Mouse (Mus musculus) liver, adult 2 months (tissue): Measurements from ENCODE around the gene Dnaaf5. TPM values are rescaled to one million over a fixed set of nuclear protein-coding genes. Genes with fewer than 3 reads are reported as not detected.

Experiments
- DNase-seq: peaks from one replicate; pipeline ENCODE4 v3.0.0-alpha.2; 2011; ENCODE audit warnings: low read depth, low spot score; ENCODE audit errors: extremely low read depth
- H3K27ac ChIP-seq: fragments of 200-500 bp; replicated peaks from 2 replicates; pipeline ENCODE4 v1.5.1; 2012; ENCODE audit warnings: low read depth, mild to moderate bottlenecking, control low read depth, inconsistent platforms, low read length; ENCODE audit not compliant: insufficient read depth
- H3K27me3 ChIP-seq: fragments of 200-500 bp; 2 replicates; pipeline ENCODE4 v1.6.1; 2012; ENCODE audit warnings: mild to moderate bottlenecking, moderate library complexity, low read length, inconsistent platforms; ENCODE audit not compliant: control insufficient read depth, insufficient read depth
- H3K36me3 ChIP-seq: fragments of 200-500 bp; 2 replicates; pipeline ENCODE4 v1.6.1; 2012; ENCODE audit warnings: low read length, inconsistent platforms; ENCODE audit not compliant: control insufficient read depth, insufficient read depth
- H3K4me1 ChIP-seq: fragments of 200-500 bp; 2 replicates; pipeline ENCODE4 v1.6.1; 2011; ENCODE audit warnings: low read length; ENCODE audit not compliant: control insufficient read depth, insufficient read depth
- H3K4me3 ChIP-seq: fragments of 200-500 bp; 2 replicates; pipeline ENCODE4 v1.5.1; 2011; ENCODE audit warnings: low read depth, mild to moderate bottlenecking, control low read depth, low read length, moderate library complexity; ENCODE audit not compliant: insufficient read depth
- H3K79me2 ChIP-seq: fragments of 200-500 bp; 2 replicates; pipeline ENCODE4 v1.6.1; 2012; ENCODE audit warnings: inconsistent platforms, mild to moderate bottlenecking, low read length, moderate library complexity; ENCODE audit not compliant: control insufficient read depth, insufficient read depth
- H3K9ac ChIP-seq: fragments of 200-500 bp; 2 replicates; pipeline ENCODE4 v1.6.1; 2012; ENCODE audit warnings: low read depth, mild to moderate bottlenecking, control low read depth, inconsistent platforms, low read length
- CTCF ChIP-seq: fragments of 200-500 bp; IDR thresholded peaks from 2 replicates; pipeline ENCODE4 v1.5.1; 2011; ENCODE audit warnings: low read depth, low read length, control low read depth
- POLR2A ChIP-seq: fragments of 200-500 bp; IDR thresholded peaks from 2 replicates; pipeline ENCODE4 v1.6.1; 2011; ENCODE audit warnings: low read length, control low read depth; ENCODE audit not compliant: insufficient read depth; ENCODE audit errors: extremely low read depth
- WGBS: fragments of 180-500 bp; shearing (Covaris S2); methylation state at CpG from one replicate; pipeline ENCODE4 v1.1.7; 2018; 5-methylcytosine and 5-hydroxymethylcytosine counted together
- polyA plus RNA-seq: library from polyadenylated mRNA; depleted of rRNA; stranded (reverse); fragments of >200 nt; gene quantifications from 2 replicates; pipeline ENCODE4 v1.2.3, GENCODE M21; 2012
- total RNA-seq: library from RNA; depleted of rRNA; stranded (reverse); fragments of >200 nt; gene quantifications from 2 replicates; pipeline ENCODE4 v1.2.3, GENCODE M21; 2014

Dnaaf5 gene
- total and polyA plus RNA-seq, 2 experiments, result 2.7 to 8.1 TPM

DNA sequence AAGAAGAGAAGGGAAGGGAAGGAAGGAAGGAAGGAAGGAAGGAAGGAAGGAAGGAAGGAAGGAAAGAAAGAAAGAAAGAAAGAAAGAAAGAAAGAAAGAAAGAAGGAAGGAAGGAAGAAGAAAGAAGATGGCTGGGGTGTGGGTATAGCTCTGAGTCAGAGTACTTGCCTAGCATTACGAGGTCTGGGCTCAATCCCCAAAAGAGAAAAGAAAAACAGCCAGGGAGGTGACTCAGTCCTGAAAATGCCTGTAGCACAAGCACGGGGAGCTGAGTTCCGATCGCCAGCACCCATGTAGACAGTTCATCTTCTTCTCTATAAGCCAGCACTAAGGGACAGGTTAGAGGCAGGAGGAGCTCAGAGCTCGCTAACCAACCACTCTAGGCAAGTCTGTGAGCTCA is 39.7 kb downstream of the Dnaaf5 start:
- DNase-seq, result no peak
- 94% methylated on average over 5 of the region's 5 CpGs for WGBS
- Histone ChIP-seq H3K79me2 (no peaks in the 10 kb centered on the region), H3K27ac (no peak overlapping the region), H3K4me1 (no peaks in the 10 kb centered on the region), H3K27me3 (no peaks in the 10 kb centered on the region), H3K9ac (no peak overlapping the region), H3K4me3 (no peak overlapping the region), H3K36me3 (peaks cover 8% of the 10 kb centered on the region; the same call in 1 of the 2 replicates)
- TF ChIP-seq CTCF (no peak), POLR2A (no peak)

DNA sequence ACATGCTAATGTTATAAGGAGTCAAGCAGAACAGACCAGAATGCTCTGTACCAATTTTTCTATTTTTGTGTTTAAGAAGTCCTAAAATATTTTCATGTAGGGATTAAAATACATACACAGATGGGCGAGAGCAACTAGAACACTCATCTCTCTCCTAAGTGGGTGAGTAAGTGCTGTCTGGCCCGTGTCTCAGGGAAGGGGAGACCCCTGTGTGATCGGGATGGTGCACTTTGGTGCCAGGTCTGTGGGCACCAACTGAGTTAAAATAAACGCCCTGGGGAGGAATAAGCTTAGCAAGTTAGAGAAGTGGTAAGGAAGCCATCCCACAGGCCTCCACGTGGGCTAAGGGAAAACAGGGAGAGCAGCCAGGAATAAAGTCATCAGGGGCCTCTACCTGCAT is 40.9 kb downstream of the Dnaaf5 start:
- 79% methylated on average over 5 of the region's 5 CpGs for WGBS
- no peak for DNase-seq
- Histone ChIP-seq H3K79me2 (no peaks in the 10 kb centered on the region), H3K4me1 (no peaks in the 10 kb centered on the region), H3K36me3 (peaks cover 3% of the 10 kb centered on the region; the same call in 1 of the 2 replicates), H3K9ac (no peak overlapping the region), H3K27ac (no peak overlapping the region), H3K4me3 (no peak overlapping the region), H3K27me3 (no peaks in the 10 kb centered on the region)
- TF ChIP-seq POLR2A, result no peak
- TF ChIP-seq CTCF, result no peak

DNA sequence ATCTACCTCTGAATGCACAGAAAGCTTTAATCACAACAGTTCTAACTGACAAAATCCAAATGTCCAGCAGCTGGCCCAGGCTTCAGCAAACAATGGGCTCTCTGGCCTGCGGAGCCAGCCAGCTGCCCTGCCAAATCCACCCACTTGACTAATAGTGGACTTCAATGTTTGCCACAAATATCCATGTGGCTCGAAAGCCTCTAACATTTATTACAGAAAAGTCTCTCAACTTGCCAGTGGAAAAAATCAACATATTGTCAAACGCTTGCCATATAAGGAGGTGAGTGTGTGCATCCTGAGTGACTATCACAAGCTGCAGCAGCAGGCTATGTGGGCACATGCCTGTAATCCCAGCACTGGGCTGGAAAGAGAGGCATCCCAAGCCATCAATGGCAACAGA is 48.8 kb downstream of the Dnaaf5 start:
- TF ChIP-seq POLR2A, result no peak
- no peak for TF ChIP-seq CTCF
- Histone ChIP-seq H3K79me2 (peaks cover 17% of the 10 kb centered on the region), H3K36me3 (no peaks in the 10 kb centered on the region), H3K27ac (peak overlapping the region; percentile 60), H3K4me3 (no peak overlapping the region), H3K9ac (no peak overlapping the region), H3K4me1 (peaks cover 14% of the 10 kb centered on the region), H3K27me3 (no peaks in the 10 kb centered on the region)
- whole genome bisulfite sequencing, result 19% methylated on average over 3 of the region's 3 CpGs
- peak; percentile 83 for DNase-seq

DNA sequence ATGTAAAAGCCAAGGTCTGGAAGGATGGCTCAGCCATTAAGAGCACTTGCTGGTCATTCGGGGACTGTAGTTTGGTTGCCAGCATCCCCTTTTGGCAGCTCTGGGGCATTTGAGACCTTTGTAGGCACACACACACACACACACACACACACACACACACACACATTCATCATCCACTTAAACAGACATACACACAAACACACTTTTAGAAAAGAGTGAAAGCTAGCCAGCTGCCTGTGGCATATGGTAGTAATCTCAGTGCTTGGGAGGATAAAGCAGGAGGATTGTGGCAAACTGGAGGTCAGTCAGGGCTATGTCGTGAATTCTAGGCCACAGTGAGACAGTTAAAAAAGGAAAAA is 49.6 kb downstream of the Dnaaf5 start:
- peak overlapping the region; percentile 85 for H3K27ac ChIP-seq
- H3K9ac ChIP-seq, result peak overlapping the region; percentile 42
- WGBS, result 24% methylated on average over 2 of the region's 2 CpGs
- H3K4me1 ChIP-seq, result peaks cover 14% of the 10 kb centered on the region
- TF ChIP-seq CTCF (no peak), POLR2A (no peak)
- no peaks in the 10 kb centered on the region for H3K27me3 ChIP-seq
- H3K79me2 ChIP-seq, result peaks cover 17% of the 10 kb centered on the region
- peak overlapping the region; percentile 98; the same call in 1 of the 2 replicates for H3K4me3 ChIP-seq
- H3K36me3 ChIP-seq, result no peaks in the 10 kb centered on the region
- DNase-seq, result no peak

DNA sequence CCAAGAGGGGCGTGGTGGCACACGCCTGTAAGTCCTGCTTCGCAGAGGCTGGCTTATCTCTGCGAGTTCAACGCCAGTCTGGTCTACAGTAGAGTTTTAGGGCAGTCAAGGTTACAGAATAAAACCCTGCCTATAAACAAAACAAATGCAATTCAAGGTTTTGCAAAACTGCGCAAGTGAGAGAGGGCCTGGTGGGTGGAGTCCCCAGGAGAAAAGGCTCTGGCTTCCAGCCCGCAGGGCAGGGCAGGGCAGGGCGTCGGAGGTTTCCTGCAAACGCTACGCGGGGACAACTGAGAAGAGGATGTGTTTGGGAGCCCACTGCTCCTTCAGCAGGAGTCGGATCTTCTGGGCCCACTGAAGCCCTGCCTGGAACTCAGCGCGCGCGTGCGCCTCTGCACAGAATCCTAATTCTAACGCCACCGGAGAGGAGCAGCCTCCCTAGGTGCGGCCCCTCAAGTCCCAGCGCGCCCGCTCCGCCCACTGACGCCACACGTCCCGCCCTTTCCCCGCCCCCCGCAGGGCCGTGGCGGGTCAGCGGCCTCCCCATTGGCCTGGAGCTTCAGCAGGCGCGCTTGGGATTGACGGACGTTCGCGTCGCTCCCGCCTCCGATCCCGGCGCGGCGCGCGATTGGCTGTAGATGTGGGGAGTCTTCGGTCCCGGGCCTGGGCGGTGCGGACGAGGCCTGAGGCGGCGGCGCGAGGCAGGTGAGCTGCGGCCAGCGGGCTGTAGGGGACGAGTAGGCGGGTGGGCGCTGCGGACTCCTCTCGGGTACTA is 50.2 kb downstream of the Dnaaf5 start, which contains the start of gene Sun1:
Sun1 (plus strand) TSS at position 643 of the 775 bp plus-strand sequence.
- Histone ChIP-seq H3K27me3 (no peaks in the 10 kb centered on the region), H3K36me3 (no peaks in the 10 kb centered on the region), H3K4me3 (peak within 1 kb of the TSS; percentile 98), H3K79me2 (peaks cover 21% of the 10 kb centered on the region), H3K27ac (peak within 1 kb of the TSS; percentile 85), H3K9ac (peak within 1 kb of the TSS; percentile 98), H3K4me1 (peaks cover 14% of the 10 kb centered on the region)
- DNase-seq, result peak; percentile 85
- WGBS, result under 1% methylated on average over 57 of the region's 64 CpGs
- TF ChIP-seq CTCF (no peak), POLR2A (peak; percentile 72)
